Mouse (Mus musculus): ENCODE data around the gene Acad12.

Gene Acad12

GRCm38 (mm10) chr5:121583765-121584501 is 34.8 kb downstream of the Acad12 start:
- peak; percentile 38 for DNase-seq (ENCODE audit: low spot score)

- DNase-seq (ENCODE audit: low spot score) = no peak
These were observed 36.8 kb downstream of the Acad12 start for GRCm38 (mm10) chr5:121581945-121582344.

- no peak for DNase-seq (ENCODE audit: low spot score)
These were observed 41.7 kb downstream of the Acad12 start for GRCm38 (mm10) chr5:121576927-121577488.

GRCm38 (mm10) chr5:121575867-121576266 is 42.9 kb downstream of the Acad12 start:
- no peak for DNase-seq (ENCODE audit: low spot score)

- no peak for DNase-seq (ENCODE audit: low spot score)
These were observed 44.6 kb downstream of the Acad12 start for GRCm38 (mm10) chr5:121574145-121574544.

- no peak for DNase-seq (ENCODE audit: low spot score)
These were observed 48.0 kb downstream of the Acad12 start for GRCm38 (mm10) chr5:121570787-121571186.

- DNase-seq (ENCODE audit: low spot score) = peak; percentile 4
These were observed 48.8 kb downstream of the Acad12 start for GRCm38 (mm10) chr5:121569881-121570420.

GRCm38 (mm10) chr5:121566035-121566681 is 52.6 kb downstream of the Acad12 start:
- DNase-seq (ENCODE audit: low spot score) = no peak

GRCm38 (mm10) chr5:121564468-121564895 is 54.3 kb downstream of the Acad12 start:
- DNase-seq (ENCODE audit: low spot score) = peak; percentile 95

- DNase-seq (ENCODE audit: low spot score) = peak; percentile 4
These were observed 56.3 kb downstream of the Acad12 start for GRCm38 (mm10) chr5:121562436-121562835.

GRCm38 (mm10) chr5:121549196-121549595 is 69.5 kb downstream of the Acad12 start:
- no peak for DNase-seq (ENCODE audit: low spot score)

- no peak for DNase-seq (ENCODE audit: low spot score)
These were observed 71.7 kb downstream of the Acad12 start for GRCm38 (mm10) chr5:121547084-121547483.

All from retina, embryonic 14.5 days (tissue).